ENCODE assay signal across 8 mouse cellular contexts in the genomic region with DNA sequence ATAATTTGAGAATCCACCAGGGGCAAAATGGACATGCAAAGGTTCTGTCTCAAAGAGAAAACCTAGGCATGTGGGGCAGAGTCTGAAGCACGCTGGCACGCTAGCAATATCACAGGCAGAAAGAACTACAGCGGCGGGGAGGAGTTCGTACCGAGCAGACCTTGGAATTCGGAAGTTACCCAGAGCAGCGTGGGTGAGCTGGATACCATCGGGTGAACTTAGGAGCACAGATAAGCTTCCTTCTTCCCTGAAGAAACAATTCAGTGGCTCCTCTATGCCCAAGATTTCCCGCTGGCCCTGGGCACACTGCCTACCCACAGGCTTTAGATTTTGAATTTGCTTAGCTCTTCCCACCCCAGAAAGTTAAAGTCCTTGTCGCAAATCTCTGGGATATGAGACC.
DNase-seq lines count a peak whose midpoint lies in the region; ATAC-seq and TF ChIP-seq lines count a peak whose summit lies in the region.

No protein-coding gene starts in this region.

- peak overlapping the region; percentile 30 for H3K4me2 ChIP-seq in kidney, embryonic 14.5 days (replicated peaks; ENCODE audit: low read depth, low read length)
- peak overlapping the region; percentile 21 for H3K4me2 ChIP-seq in hindbrain, embryonic 13.5 days
- H3K4me2 ChIP-seq in neural tube, embryonic 12.5 days (replicated peaks), result peak overlapping the region; percentile 30

- no peaks in the 10 kb centered on the region for H3K27me3 ChIP-seq in kidney, embryonic 14.5 days (ENCODE audit: control insufficient read depth, insufficient read depth, low read length)
- no peaks in the 10 kb centered on the region for H3K27me3 ChIP-seq in hindbrain, embryonic 13.5 days
- no peaks in the 10 kb centered on the region for H3K27me3 ChIP-seq in neural tube, embryonic 12.5 days (replicated peaks)

- H3K9ac ChIP-seq in kidney, embryonic 14.5 days (ENCODE audit: low read depth, low read length), result no peak overlapping the region
- H3K9ac ChIP-seq in hindbrain, embryonic 13.5 days, result no peak overlapping the region
- no peak overlapping the region for H3K9ac ChIP-seq in neural tube, embryonic 12.5 days

- no peaks in the 10 kb centered on the region for H3K4me1 ChIP-seq in kidney, embryonic 14.5 days (ENCODE audit: control insufficient read depth, insufficient read depth, low read length)
- H3K4me1 ChIP-seq in hindbrain, embryonic 13.5 days (replicated peaks), result peaks cover 12% of the 10 kb centered on the region
- H3K4me1 ChIP-seq in neural tube, embryonic 12.5 days, result peaks cover 8% of the 10 kb centered on the region

- WGBS in kidney, embryonic 14.5 days, result 52% methylated on average over 11 of the region's 11 CpGs
- 58% methylated on average over 11 of the region's 11 CpGs for WGBS in hindbrain, embryonic 13.5 days
- 57% methylated on average over 11 of the region's 11 CpGs for WGBS in neural tube, embryonic 12.5 days

- TF ChIP-seq CTCF in layer of hippocampus, adult 2 months (conservative IDR thresholded peaks at IDR 0.05), result no peak

- H3K27ac ChIP-seq in kidney, embryonic 14.5 days (ENCODE audit: low read depth, low read length), result no peak overlapping the region
- peak overlapping the region; percentile 52; the same call in 1 of the 2 replicates for H3K27ac ChIP-seq in hindbrain, embryonic 13.5 days
- no peak overlapping the region for H3K27ac ChIP-seq in neural tube, embryonic 12.5 days
- H3K27ac ChIP-seq in layer of hippocampus, adult 2 months, result no peak overlapping the region

- no peak for DNase-seq in kidney, adult 18-20 months
- peak; percentile 39 for DNase-seq in cerebellum, adult 8-10 months
- DNase-seq in frontal cortex, adult 2 months (ENCODE audit: extremely low spot score in 1 of 2, low spot score in 1 of 2), result no peak
- DNase-seq in layer of hippocampus, postnatal 14 days (ENCODE audit: low spot score in 2 of 2), result no peak
- DNase-seq in layer of hippocampus, adult 2 months (ENCODE audit: low spot score in 2 of 2), result no peak

- no peak for ATAC-seq in kidney, embryonic 14.5 days (ENCODE audit: low FRiP score, low TSS enrichment)
- ATAC-seq in hindbrain, embryonic 13.5 days (ENCODE audit: low FRiP score), result no peak
- ATAC-seq in neural tube, embryonic 12.5 days (ENCODE audit: low FRiP score, low read depth), result no peak

- no peak overlapping the region for H3K4me3 ChIP-seq in kidney, embryonic 14.5 days (ENCODE audit: low read length)
- no peak overlapping the region for H3K4me3 ChIP-seq in hindbrain, embryonic 13.5 days
- no peak overlapping the region for H3K4me3 ChIP-seq in neural tube, embryonic 12.5 days
- H3K4me3 ChIP-seq in layer of hippocampus, adult 2 months, result no peak overlapping the region

- no peaks in the 10 kb centered on the region for H3K9me3 ChIP-seq in kidney, embryonic 14.5 days (ENCODE audit: control insufficient read depth, low read length)
- H3K9me3 ChIP-seq in hindbrain, embryonic 13.5 days, result no peaks in the 10 kb centered on the region
- H3K9me3 ChIP-seq in neural tube, embryonic 12.5 days, result no peaks in the 10 kb centered on the region

- no peaks in the 10 kb centered on the region for H3K36me3 ChIP-seq in kidney, embryonic 14.5 days (ENCODE audit: control insufficient read depth, insufficient read depth, low read length)
- no peaks in the 10 kb centered on the region for H3K36me3 ChIP-seq in hindbrain, embryonic 13.5 days
- H3K36me3 ChIP-seq in neural tube, embryonic 12.5 days, result no peaks in the 10 kb centered on the region
